Mouse (Mus musculus) liver, embryonic 13.5 days (tissue): Measurements from ENCODE around the gene Sptan1. TPM values are rescaled to one million over a fixed set of nuclear protein-coding genes. Genes with fewer than 3 reads are reported as not detected.
"Not testable (repeated sequence)": the region's sequence is repeated elsewhere in the genome, so short reads cannot be mapped to it uniquely, and the experiment has no call there.

Experiments used
- ATAC-seq: fragments of 200-750 bp; cut with Nextera tagmentation; 2 replicates; pipeline ENCODE4 v1.8.0; 2017; ENCODE audit warnings: low read depth, mild to moderate bottlenecking, moderate number of reproducible peaks, moderate library complexity
- DNase-seq: peaks from one replicate; pipeline ENCODE4 v3.0.0; 2022
- H3K27ac ChIP-seq: fragments of 300-500 bp; sonication (generic); 2 replicates; pipeline ENCODE4 v1.5.1; 2015; ENCODE audit warnings: moderate library complexity, mild to moderate bottlenecking, inconsistent platforms
- H3K27me3 ChIP-seq: fragments of 300-500 bp; sonication (generic); 2 replicates; pipeline ENCODE4 v1.6.1; 2015; ENCODE audit warnings: mild to moderate bottlenecking, inconsistent platforms
- H3K36me3 ChIP-seq: fragments of 300-500 bp; sonication (generic); 2 replicates; pipeline ENCODE4 v1.6.1; 2015; ENCODE audit warnings: mild to moderate bottlenecking, inconsistent platforms
- H3K4me1 ChIP-seq: fragments of 300-500 bp; sonication (generic); replicated peaks from 2 replicates; pipeline ENCODE4 v1.6.1; 2015; ENCODE audit warnings: inconsistent platforms
- H3K4me2 ChIP-seq: fragments of 300-500 bp; sonication (generic); 2 replicates; pipeline ENCODE4 v1.6.1; 2015; ENCODE audit warnings: inconsistent platforms, mild to moderate bottlenecking, moderate library complexity
- H3K4me3 ChIP-seq: fragments of 300-500 bp; sonication (generic); replicated peaks from 2 replicates; pipeline ENCODE4 v1.5.1; 2015; ENCODE audit warnings: mild to moderate bottlenecking, inconsistent platforms
- H3K9ac ChIP-seq: fragments of 300-500 bp; sonication (generic); 2 replicates; pipeline ENCODE4 v1.6.1; 2015; ENCODE audit warnings: mild to moderate bottlenecking, inconsistent platforms
- H3K9me3 ChIP-seq: fragments of 300-500 bp; sonication (generic); replicated peaks from 2 replicates; pipeline ENCODE4 v1.6.1; 2016; ENCODE audit warnings: inconsistent platforms
- WGBS: fragments of 180-500 bp; shearing (Covaris S2); methylation state at CpG from one replicate; pipeline ENCODE4 v1.1.7; 2015; ENCODE audit not compliant: insufficient replicate concordance; 5-methylcytosine and 5-hydroxymethylcytosine counted together
- polyA plus RNA-seq: library from polyadenylated mRNA; unstranded; fragments of >200 nt; fragmentation: Nextera tagmentation; extraction: Ambion mirVana; gene quantifications from 2 replicates; pipeline ENCODE4 v1.2.1, GENCODE M21; 2015

The Sptan1 gene
- polyA plus RNA-seq, 1 experiment from 2014 or later, result 10.9 TPM

DNA sequence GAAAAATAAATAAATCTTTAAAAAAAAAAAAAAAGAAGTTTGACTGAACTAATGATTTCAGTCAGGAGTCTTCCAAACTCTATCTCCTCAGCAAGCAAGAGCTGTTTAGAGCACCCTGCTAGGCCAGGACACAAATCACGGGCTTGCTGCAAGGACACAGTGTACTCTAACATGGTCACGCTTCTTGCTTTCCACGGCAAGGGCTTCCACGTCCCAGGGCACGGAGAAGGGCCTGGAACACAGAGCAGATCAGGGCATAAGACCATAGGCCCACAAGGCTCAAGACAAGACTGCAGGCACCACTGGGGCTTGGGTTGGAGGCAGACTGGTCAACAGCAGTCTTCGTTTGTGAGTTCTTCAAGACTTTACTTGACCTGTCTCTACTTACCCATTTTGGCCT is 81.8 kb downstream of the Sptan1 start:
- DNase-seq, result no peak
- WGBS, result 86% methylated on average over 6 of the region's 6 CpGs

DNA sequence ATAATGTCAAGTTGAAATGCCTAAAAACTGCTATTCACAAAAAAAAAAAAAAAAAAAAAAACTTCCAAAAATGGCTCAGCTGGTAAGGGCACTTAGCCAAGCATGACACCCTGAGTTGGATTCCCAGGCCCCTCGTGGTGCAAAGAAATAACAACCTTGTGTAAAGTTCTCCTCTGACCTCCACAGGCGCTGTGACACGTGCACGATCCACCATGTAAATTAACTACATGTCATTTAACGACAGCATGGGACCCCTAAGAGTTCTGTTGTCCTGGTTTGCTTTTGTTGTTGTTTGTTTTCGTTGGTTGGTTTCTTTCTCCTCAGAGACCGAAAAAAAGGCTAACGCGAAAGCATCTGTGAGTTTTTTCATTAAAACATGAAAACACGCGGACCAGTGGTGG is 82.7 kb downstream of the Sptan1 start:
- peaks cover 22% of the 10 kb centered on the region for H3K4me1 ChIP-seq

More for the DNA sequence above, 81.8 kb downstream of the Sptan1 start:
- H3K9ac ChIP-seq, result no peak overlapping the region
- H3K4me3 ChIP-seq, result no peak overlapping the region
- H3K4me2 ChIP-seq, result peak overlapping the region; percentile 80; the same call in 1 of the 2 replicates
- H3K9me3 ChIP-seq, result no peaks in the 10 kb centered on the region
- H3K27me3 ChIP-seq, result no peaks in the 10 kb centered on the region
- ATAC-seq, result no peak
- H3K36me3 ChIP-seq, result no peaks in the 10 kb centered on the region; the same call in 1 of the 2 replicates
- no peak overlapping the region for H3K27ac ChIP-seq
- H3K4me1 ChIP-seq, result peaks cover 31% of the 10 kb centered on the region

DNA sequence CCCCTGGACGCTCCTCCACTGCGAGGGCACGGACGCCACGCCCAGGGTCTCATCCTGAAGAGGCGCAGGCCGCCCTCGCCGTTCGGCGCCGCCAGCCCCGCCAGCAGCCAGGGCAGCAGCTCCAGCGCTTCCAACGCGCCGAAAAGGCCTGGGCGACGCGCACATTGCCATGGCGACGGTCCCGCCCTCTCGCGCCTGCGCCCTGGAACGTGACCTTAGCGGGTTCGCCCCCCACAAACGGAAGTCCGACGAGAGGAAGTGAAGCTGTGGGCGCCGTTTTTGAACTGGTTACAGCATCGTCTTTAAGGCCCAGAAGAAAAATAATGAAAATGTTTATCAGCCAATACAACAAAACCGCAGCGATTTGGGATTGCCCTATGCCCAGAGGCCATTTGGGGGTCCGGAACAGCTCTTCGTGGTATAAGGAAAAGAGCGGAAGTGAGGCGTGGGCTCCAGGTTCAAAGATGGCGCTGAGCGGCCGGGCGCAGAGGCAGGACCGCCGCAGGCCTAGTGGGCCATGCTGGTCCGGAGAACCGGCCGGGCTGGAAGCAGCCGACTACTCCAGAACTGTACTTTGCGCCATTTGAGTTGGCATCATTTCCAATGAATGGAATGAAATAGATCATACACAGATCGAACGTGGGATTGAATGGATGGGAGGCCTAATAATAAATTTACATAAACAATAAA is 83.5 kb downstream of the Sptan1 start, which contains the start of gene Wdr34:
Gene Wdr34, minus strand, starts transcription at position 183 of the 690 bp plus-strand sequence.
- Histone ChIP-seq H3K27me3 (no peaks in the 10 kb centered on the region), H3K9me3 (no peaks in the 10 kb centered on the region), H3K36me3 (no peaks in the 10 kb centered on the region; the same call in 1 of the 2 replicates), H3K4me2 (peak within 1 kb of the TSS; percentile 80), H3K4me1 (peaks cover 22% of the 10 kb centered on the region), H3K9ac (peak within 1 kb of the TSS; percentile 79), H3K27ac (peak within 1 kb of the TSS; percentile 89), H3K4me3 (peak within 1 kb of the TSS; percentile 72)
- WGBS, result under 1% methylated on average over 54 of the region's 54 CpGs
- DNase-seq (peak; percentile 98), ATAC-seq (peak; percentile 94)

More for the DNA sequence above, 82.7 kb downstream of the Sptan1 start:
- Histone ChIP-seq H3K27me3 (no peaks in the 10 kb centered on the region), H3K27ac (peak overlapping the region; percentile 84), H3K4me3 (peak overlapping the region; percentile 72), H3K36me3 (no peaks in the 10 kb centered on the region; the same call in 1 of the 2 replicates), H3K9me3 (no peaks in the 10 kb centered on the region), H3K9ac (peak overlapping the region; percentile 79), H3K4me2 (peak overlapping the region; percentile 80)
- ATAC-seq, result no peak
- no peak for DNase-seq
- 30% methylated on average over 11 of the region's 11 CpGs for WGBS

DNA sequence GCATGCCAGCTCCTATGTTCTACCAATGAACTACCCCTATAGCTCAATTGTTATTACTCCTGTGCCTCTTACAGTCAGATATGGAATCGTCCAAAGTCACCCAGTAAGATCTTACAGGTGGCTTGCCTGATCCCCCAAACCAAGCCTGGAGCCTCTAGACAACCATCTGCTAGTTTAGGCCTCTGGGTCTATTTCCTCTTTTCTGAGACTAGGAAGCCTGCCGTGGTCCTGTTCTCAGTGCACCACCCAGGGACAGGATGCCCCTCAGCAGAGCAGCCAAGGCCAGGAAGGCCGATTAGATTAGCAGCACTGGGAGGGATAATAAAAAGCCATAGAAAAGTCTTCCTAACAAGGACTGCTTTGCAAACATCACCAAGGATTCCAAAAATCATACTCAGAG is 84.5 kb downstream of the Sptan1 start:
- WGBS, result 22% methylated on average over 3 of the region's 3 CpGs
- no peak overlapping the region for H3K4me3 ChIP-seq
- peaks cover 22% of the 10 kb centered on the region for H3K4me1 ChIP-seq
- H3K9ac ChIP-seq, result no peak overlapping the region
- H3K27me3 ChIP-seq, result no peaks in the 10 kb centered on the region
- peak overlapping the region; percentile 80; the same call in 1 of the 2 replicates for H3K4me2 ChIP-seq
- ATAC-seq, result no peak
- H3K36me3 ChIP-seq, result no peaks in the 10 kb centered on the region; the same call in 1 of the 2 replicates
- no peak for DNase-seq
- no peaks in the 10 kb centered on the region for H3K9me3 ChIP-seq
- H3K27ac ChIP-seq, result peak overlapping the region; percentile 89

DNA sequence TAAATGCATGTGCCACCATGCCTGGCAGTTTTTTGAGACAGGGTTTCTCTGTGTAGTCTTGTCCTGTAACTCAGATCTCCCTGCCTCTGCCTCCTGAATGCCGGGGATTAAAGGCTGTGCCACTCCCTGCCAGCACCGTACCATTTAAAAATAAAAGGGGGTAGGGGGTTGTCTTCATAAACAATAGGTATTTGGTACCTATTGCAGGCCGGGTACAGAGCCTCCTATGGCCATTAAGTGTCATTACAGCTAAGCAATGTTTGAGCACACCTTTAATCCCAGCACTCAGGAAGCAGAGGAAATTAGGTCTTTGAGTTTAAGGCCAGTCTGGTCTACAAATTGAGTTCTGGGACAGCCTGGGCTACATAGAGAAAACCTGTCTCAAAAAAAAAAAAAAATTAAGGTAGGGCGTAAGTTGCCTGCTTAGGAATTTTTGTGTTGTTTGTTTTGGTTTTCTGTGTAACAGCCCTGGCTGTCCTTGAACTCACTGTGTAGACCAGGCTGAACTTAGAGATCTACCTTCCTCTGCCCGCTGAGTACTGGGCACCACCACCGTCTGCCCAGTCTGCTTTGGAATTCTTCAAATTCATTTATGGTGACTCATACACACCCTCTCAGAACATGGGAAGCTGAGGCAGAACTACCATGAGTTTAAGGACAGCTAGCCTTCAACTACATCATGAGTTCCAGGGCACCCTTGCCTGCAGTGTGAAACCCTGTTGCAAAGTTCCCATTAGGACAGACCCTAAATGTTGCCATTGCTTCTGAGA is 86.8 kb downstream of the Sptan1 start:
- H3K9ac ChIP-seq, result no peak overlapping the region
- ATAC-seq (no peak), DNase-seq (no peak)
- peaks cover 24% of the 10 kb centered on the region for H3K4me1 ChIP-seq
- H3K4me2 ChIP-seq, result no peak overlapping the region
- no peak overlapping the region for H3K27ac ChIP-seq
- WGBS, result 36% methylated on average over 6 of the region's 6 CpGs
- H3K27me3 ChIP-seq, result no peaks in the 10 kb centered on the region
- no peaks in the 10 kb centered on the region for H3K36me3 ChIP-seq
- no peaks in the 10 kb centered on the region for H3K9me3 ChIP-seq
- H3K4me3 ChIP-seq, result no peak overlapping the region

DNA sequence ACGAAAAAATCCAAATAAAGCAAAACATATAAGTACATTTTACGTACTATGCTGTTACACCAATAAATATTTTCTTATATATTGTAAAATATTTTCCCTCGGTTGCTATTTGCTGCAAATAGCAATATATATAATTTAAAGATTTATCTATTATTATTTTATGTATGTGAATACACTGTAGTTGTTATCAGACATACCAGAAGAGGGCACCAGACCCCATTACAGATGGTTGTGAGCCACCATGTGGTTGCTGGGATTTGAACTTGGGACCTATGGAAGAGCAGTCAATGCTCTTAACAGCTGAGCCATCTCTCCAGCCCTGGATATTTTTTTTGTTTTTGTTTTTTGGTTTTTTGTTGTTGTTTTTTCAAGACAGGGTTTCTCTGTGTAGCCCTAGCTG is 90.0 kb downstream of the Sptan1 start:
- H3K36me3 ChIP-seq, H3K4me2 ChIP-seq, H3K27ac ChIP-seq, DNase-seq, H3K9me3 ChIP-seq, ATAC-seq, H3K9ac ChIP-seq, H3K4me1 ChIP-seq, H3K27me3 ChIP-seq, H3K4me3 ChIP-seq: not testable (repeated sequence)
- 82% methylated on average over 3 of the region's 3 CpGs for whole genome bisulfite sequencing

DNA sequence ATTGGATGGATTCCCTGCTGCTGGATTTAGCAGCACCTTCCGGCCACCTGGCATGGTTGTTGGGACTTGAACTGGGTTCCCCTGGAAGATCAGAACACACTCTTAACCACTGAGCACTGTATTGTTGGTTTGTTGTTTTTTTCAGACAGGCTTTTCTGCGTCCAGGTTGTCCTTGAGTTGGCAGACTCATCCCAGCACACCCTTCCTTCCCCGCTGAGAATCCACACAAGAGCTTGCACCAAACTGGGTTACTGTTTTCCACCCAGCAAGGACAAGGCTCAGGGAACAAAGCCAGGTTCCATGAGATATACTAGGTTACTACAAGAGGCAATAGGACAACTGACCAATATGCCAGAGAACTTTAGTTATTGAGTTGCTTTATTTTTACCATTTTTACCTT is 91.4 kb downstream of the Sptan1 start:
- ATAC-seq, result no peak

DNA sequence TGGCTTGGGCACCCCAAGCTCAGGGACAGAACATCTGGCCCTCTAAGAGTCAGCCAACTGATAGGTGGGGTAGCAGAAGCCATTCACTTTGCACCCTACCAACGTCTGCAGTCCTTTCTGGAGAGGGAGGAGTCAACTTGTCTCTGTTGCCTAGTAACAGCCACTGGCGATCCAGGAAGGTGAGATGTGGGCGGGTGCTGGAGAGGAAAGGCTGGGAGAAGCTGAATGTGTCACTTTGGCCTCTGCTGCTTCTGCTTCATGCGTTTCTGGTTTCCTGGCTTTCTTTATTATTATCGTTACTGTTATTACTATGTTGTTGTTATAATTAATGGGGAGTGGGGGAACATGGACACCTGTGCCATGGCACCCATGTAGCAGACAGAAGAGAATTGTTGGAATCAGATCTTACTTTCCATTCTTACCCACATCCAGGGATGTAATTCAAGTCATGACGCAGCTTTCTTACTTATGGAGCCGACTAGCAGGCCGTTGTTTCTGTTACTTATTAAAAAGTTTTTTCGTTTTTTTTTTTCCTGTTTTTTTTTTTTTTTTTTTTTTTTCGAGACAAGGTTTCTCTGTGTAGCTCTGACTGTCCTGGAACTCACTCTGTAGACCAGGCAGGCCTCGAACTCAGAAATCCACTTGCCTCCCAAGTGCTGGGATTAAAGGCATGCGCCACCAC is 92.0 kb downstream of the Sptan1 start, which contains the start of gene Set:
Gene Set, plus strand, starts transcription at position 156 of the 682 bp plus-strand sequence.
- Histone ChIP-seq H3K4me2 (no peak within 1 kb of the TSS), H3K9me3 (no peaks in the 10 kb centered on the region), H3K27ac (no peak within 1 kb of the TSS), H3K9ac (no peak within 1 kb of the TSS), H3K4me1 (peaks cover 23% of the 10 kb centered on the region), H3K27me3 (no peaks in the 10 kb centered on the region), H3K4me3 (no peak within 1 kb of the TSS), H3K36me3 (no peaks in the 10 kb centered on the region)
- DNase-seq (peak; percentile 55), ATAC-seq (peak; percentile 67)
- 42% methylated on average over 12 of the region's 12 CpGs for WGBS

More for the DNA sequence above, 91.4 kb downstream of the Sptan1 start:
- H3K9ac ChIP-seq, result no peak overlapping the region
- H3K4me3 ChIP-seq, result no peak overlapping the region
- H3K4me2 ChIP-seq, result no peak overlapping the region
- no peak overlapping the region for H3K27ac ChIP-seq
- H3K27me3 ChIP-seq, result no peaks in the 10 kb centered on the region
- H3K36me3 ChIP-seq, result no peaks in the 10 kb centered on the region
- WGBS, result 78% methylated on average over 3 of the region's 3 CpGs
- DNase-seq, result no peak
- H3K4me1 ChIP-seq, result peaks cover 19% of the 10 kb centered on the region
- no peaks in the 10 kb centered on the region for H3K9me3 ChIP-seq

DNA sequence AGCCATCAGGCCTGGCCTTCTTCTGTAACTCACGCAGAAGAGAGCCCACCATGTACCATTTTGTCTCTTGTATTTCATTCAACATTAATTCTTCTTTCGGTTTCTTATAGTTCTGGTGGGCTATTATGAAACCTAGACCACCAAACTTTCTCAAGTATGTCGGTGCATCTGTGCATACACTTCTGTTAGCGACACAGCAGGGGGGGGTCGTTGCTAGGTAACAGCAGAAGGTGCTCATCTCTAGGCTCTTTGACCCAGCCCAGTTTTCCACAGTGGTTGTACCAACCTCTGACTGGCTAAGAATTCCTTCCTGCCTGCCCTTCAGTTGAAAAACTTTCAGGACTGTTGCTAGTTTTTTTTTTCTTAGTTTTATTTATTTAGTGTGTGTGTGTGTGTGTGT is 93.1 kb downstream of the Sptan1 start:
- ATAC-seq, result no peak
- Histone ChIP-seq H3K27me3 (no peaks in the 10 kb centered on the region), H3K4me2 (no peak overlapping the region), H3K4me1 (peaks cover 32% of the 10 kb centered on the region), H3K9ac (no peak overlapping the region), H3K36me3 (no peaks in the 10 kb centered on the region), H3K9me3 (no peaks in the 10 kb centered on the region), H3K27ac (no peak overlapping the region), H3K4me3 (no peak overlapping the region)
- WGBS, result 73% methylated on average over 5 of the region's 5 CpGs
- no peak for DNase-seq

DNA sequence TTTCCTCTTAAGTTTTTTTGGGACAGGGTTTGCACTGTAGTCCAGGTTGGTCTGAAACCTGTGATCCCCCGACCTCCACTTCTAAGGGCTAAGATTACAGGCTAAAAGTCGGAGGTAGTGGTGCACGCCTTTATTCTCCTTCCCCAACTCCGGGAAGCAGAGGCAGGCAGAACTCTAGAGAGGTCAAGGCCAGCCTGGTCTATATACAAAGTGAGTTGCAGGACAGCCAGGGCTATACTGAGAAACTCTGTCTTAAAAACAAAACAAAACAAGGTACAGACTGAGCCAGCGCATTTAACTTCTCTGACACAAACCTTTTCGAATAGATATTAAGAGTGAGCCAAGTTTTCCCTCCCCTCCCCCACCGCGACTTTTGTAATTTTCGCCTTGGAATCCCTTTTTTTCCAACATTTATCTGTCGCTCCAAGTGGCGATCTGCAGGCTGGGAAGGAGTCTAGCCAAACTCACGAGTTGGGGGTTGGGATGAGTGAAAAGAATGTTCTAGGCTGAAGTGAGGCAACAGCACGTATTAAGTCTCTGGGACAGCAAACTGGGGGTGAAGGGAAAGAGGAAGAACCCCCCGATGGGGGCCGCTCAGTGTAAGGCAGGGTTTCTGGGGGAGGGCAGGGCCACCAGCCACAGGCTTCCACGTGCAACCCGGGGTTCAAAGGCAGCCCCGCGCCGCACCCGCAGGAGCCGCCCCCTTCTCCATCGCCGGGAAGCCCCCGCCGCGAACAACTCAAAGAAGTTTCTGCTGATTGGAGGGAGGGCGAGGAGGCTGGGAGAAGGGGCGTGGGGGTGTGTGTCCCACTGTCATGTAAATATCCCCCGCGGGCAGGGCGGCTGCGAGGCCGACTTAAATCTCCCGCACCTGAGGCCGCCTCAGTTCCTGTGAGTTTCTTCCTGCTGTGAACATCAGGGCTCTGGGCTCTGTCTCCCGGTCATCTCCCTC is 96.1 kb downstream of the Sptan1 start:
- no peak for ATAC-seq
- peaks cover 55% of the 10 kb centered on the region for H3K4me1 ChIP-seq
- no peaks in the 10 kb centered on the region for H3K27me3 ChIP-seq
- no peaks in the 10 kb centered on the region for H3K9me3 ChIP-seq
- peak overlapping the region; percentile 91 for H3K27ac ChIP-seq
- peak overlapping the region; percentile 98 for H3K4me2 ChIP-seq
- 4% methylated on average over 37 of the region's 37 CpGs for WGBS
- H3K36me3 ChIP-seq, result no peaks in the 10 kb centered on the region
- H3K4me3 ChIP-seq, result peak overlapping the region; percentile 70
- peak overlapping the region; percentile 86 for H3K9ac ChIP-seq
- DNase-seq, result peak; percentile 61
